Mouse (Mus musculus) MEL (cell line): ENCODE results near the gene Il6ra.

Experiments
- CTCF ChIP-seq, 3 experiments: IDR thresholded peaks in 2 of 3; conservative IDR thresholded peaks in 1 of 3; 2 replicates each; pipeline ENCODE4 v1.5.1; 2011 to 2012; ENCODE audit warnings: low read length in 3 of 3, low read depth in 2 of 3, mild to moderate bottlenecking in 2 of 3, improper control_type of control experiment in 1 of 3, inconsistent platforms in 1 of 3, mixed read lengths in 1 of 3, moderate library complexity in 1 of 3; ENCODE audit not compliant: control insufficient read depth in 1 of 3, insufficient read depth in 1 of 3, poor library complexity in 1 of 3, severe bottlenecking in 1 of 3
- MAFK ChIP-seq: IDR thresholded peaks from 2 replicates; pipeline ENCODE4 v1.6.1; 2011; ENCODE audit warnings: low read depth, mild to moderate bottlenecking, low read length, improper control_type of control experiment, borderline replicate concordance
- POLR2A ChIP-seq, 2 experiments: IDR thresholded peaks; 2 replicates each; pipeline ENCODE4 v1.6.1; 2011 to 2012; ENCODE audit warnings: low read length in 2 of 2, mild to moderate bottlenecking in 2 of 2, control low read depth in 1 of 2, improper control_type of control experiment in 1 of 2, low read depth in 1 of 2, moderate library complexity in 1 of 2; ENCODE audit not compliant: control insufficient read depth in 1 of 2, insufficient read depth in 1 of 2, poor library complexity in 1 of 2
- ZMIZ1 ChIP-seq: IDR thresholded peaks from 2 replicates; pipeline ENCODE4 v1.6.1; 2012; ENCODE audit warnings: low read depth, mild to moderate bottlenecking, inconsistent platforms, low read length, improper control_type of control experiment, moderate library complexity

DNA sequence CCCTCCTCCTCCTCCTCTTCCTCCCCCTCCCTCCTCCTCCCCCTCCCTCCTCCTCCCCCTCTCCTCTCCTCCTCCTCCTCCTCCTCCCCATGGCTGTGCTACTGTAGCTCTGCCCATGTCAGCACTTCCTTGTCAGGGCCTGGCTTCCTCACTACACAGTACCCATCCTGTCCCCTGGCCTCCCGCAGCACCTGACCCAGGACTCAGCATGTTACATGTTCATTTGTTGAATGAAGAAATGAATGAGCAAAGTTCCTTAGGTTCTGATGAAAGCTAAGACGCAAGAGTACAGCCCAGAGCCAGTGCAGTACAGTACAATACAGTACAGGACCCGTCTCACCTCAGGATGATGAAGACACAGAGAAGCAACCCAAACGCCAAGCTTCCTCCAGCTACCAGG lies 36.5 kb downstream of the Il6ra start:
- no peak for TF ChIP-seq POLR2A (IDR thresholded peaks at IDR 0.05; ENCODE audit: control insufficient read depth in 1 of 2, insufficient read depth in 1 of 2, low read depth in 1 of 2, low read length in 2 of 2, poor library complexity in 1 of 2)
- TF ChIP-seq MAFK = no peak
- no peak for TF ChIP-seq CTCF (IDR thresholded peaks at IDR 0.05 in 2 of 3, conservative IDR thresholded peaks at IDR 0.05 in 1 of 3; ENCODE audit: control insufficient read depth in 1 of 3, insufficient read depth in 1 of 3, low read depth in 2 of 3, low read length in 3 of 3, poor library complexity in 1 of 3, severe bottlenecking in 1 of 3)
- TF ChIP-seq ZMIZ1 = no peak
